Mouse (Mus musculus): Measurements from ENCODE around the gene Tlr2.
"Not testable (repeated sequence)": the region's sequence is repeated elsewhere in the genome, so short reads cannot be mapped to it uniquely, and the experiment has no call there.

- TF ChIP-seq CTCF (IDR thresholded peaks at IDR 0.05; ENCODE audit: control insufficient read depth, insufficient read depth, low read length); POLR2A (IDR thresholded peaks at IDR 0.05; ENCODE audit: borderline replicate concordance, control insufficient read depth, low read depth, low read length): not testable (repeated sequence)
These were observed 37.9 kb upstream of the Tlr2 start for GRCm38 (mm10) chr3:83879261-83880050.

Measured in bone marrow, adult 2 months (tissue).